Mouse (Mus musculus): ENCODE results near the gene Psme4. TPM values are rescaled to one million over a fixed set of nuclear protein-coding genes. Genes with fewer than 3 reads are reported as not detected.

Psme4 gene
- polyA plus RNA-seq, 1 experiment from 2014 or later, result 31.2 TPM

- Histone ChIP-seq H3K4me2 (replicated peaks) (no peak overlapping the region), H3K4me1 (no peaks in the 10 kb centered on the region)
- no peak for ATAC-seq (ENCODE audit: low FRiP score, low read depth)
Observed at GRCm38 (mm10) chr11:30761891-30762290, 9.6 kb upstream of the Psme4 start.

GRCm38 (mm10) chr11:30765076-30765475 lies 6.5 kb upstream of the Psme4 start:
- no peaks in the 10 kb centered on the region for H3K9me3 ChIP-seq
- H3K27ac ChIP-seq, result no peak overlapping the region
- H3K4me1 ChIP-seq, result no peaks in the 10 kb centered on the region
- 72% methylated on average over 1 of the region's 1 CpGs for WGBS
- H3K4me2 ChIP-seq (replicated peaks), result no peak overlapping the region
- no peaks in the 10 kb centered on the region for H3K36me3 ChIP-seq
- no peak overlapping the region for H3K9ac ChIP-seq
- no peaks in the 10 kb centered on the region for H3K27me3 ChIP-seq (replicated peaks)
- no peak for ATAC-seq (ENCODE audit: low FRiP score, low read depth)
- no peak overlapping the region for H3K4me3 ChIP-seq

More at GRCm38 (mm10) chr11:30761891-30762290, 9.6 kb upstream of the Psme4 start:
- no peak overlapping the region for H3K27ac ChIP-seq
- 97% methylated on average over 1 of the region's 1 CpGs for WGBS
- no peaks in the 10 kb centered on the region for H3K27me3 ChIP-seq (replicated peaks)
- no peaks in the 10 kb centered on the region for H3K36me3 ChIP-seq
- no peaks in the 10 kb centered on the region for H3K9me3 ChIP-seq
- no peak overlapping the region for H3K4me3 ChIP-seq
- no peak overlapping the region for H3K9ac ChIP-seq

DNA sequence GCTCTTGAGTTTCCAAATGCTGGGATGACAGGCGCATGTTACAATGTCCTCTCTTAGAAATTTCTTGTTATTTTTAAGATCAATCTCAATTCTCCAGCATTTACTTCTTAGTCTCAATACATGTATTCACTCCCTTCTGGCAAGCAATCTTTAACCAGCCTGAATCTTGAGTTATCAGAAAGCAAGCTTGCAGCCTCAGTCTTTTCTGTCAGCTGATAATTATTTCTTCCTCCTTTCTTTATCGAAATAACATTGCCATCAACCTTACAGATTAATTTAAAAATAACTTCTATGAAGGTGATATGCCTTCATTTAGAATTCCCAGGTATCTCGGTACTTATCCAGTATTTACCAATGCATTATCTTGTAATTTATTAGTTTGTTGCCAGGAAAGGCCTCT lies 709 bp upstream of the Psme4 start:
- Histone ChIP-seq H3K27ac (no peak overlapping the region), H3K36me3 (no peaks in the 10 kb centered on the region), H3K27me3 (replicated peaks) (no peaks in the 10 kb centered on the region), H3K4me3 (peak overlapping the region; percentile 94), H3K4me2 (replicated peaks) (peak overlapping the region; percentile 72), H3K9ac (peak overlapping the region; percentile 95; the same call in 1 of the 2 replicates), H3K9me3 (no peaks in the 10 kb centered on the region), H3K4me1 (peaks cover 12% of the 10 kb centered on the region; the same call in 1 of the 2 replicates)
- ATAC-seq (ENCODE audit: low FRiP score, low read depth), result no peak
- 73% methylated on average over 3 of the region's 3 CpGs for WGBS

- Histone ChIP-seq H3K4me3 (peak overlapping the region; percentile 94), H3K4me2 (replicated peaks) (peak overlapping the region; percentile 72), H3K36me3 (no peaks in the 10 kb centered on the region), H3K27me3 (replicated peaks) (no peaks in the 10 kb centered on the region), H3K9ac (peak overlapping the region; percentile 95), H3K27ac (peak overlapping the region; percentile 91), H3K9me3 (no peaks in the 10 kb centered on the region), H3K4me1 (peaks cover 12% of the 10 kb centered on the region; the same call in 1 of the 2 replicates)
- under 1% methylated on average over 54 of the region's 64 CpGs for WGBS
- ATAC-seq (ENCODE audit: low FRiP score, low read depth), result peak; percentile 82
Observed at GRCm38 (mm10) chr11:30771904-30772581, 517 bp downstream of the Psme4 start.

GRCm38 (mm10) chr11:30772777-30773417 lies 1.4 kb downstream of the Psme4 start:
- Histone ChIP-seq H3K4me2 (replicated peaks) (peak overlapping the region; percentile 72), H3K9me3 (no peaks in the 10 kb centered on the region), H3K27me3 (replicated peaks) (no peaks in the 10 kb centered on the region), H3K9ac (peak overlapping the region; percentile 95), H3K27ac (peak overlapping the region; percentile 91; the same call in 1 of the 2 replicates), H3K4me3 (peak overlapping the region; percentile 94), H3K36me3 (no peaks in the 10 kb centered on the region), H3K4me1 (peaks cover 18% of the 10 kb centered on the region)
- no peak for ATAC-seq (ENCODE audit: low FRiP score, low read depth)
- WGBS, result 4% methylated on average over 21 of the region's 21 CpGs

GRCm38 (mm10) chr11:30774638-30775037 lies 3.1 kb downstream of the Psme4 start:
- Histone ChIP-seq H3K9me3 (no peaks in the 10 kb centered on the region), H3K9ac (no peak overlapping the region), H3K36me3 (no peaks in the 10 kb centered on the region), H3K4me3 (no peak overlapping the region), H3K27me3 (replicated peaks) (no peaks in the 10 kb centered on the region), H3K27ac (no peak overlapping the region), H3K4me1 (peaks cover 18% of the 10 kb centered on the region), H3K4me2 (replicated peaks) (no peak overlapping the region)
- no peak for ATAC-seq (ENCODE audit: low FRiP score, low read depth)
- 93% methylated on average over 1 of the region's 1 CpGs for WGBS

GRCm38 (mm10) chr11:30777498-30777897 lies 6.0 kb downstream of the Psme4 start:
- H3K4me2 ChIP-seq (replicated peaks), result no peak overlapping the region
- H3K27me3 ChIP-seq (replicated peaks), result no peaks in the 10 kb centered on the region
- H3K27ac ChIP-seq, result no peak overlapping the region
- no peaks in the 10 kb centered on the region for H3K36me3 ChIP-seq
- no peak overlapping the region for H3K9ac ChIP-seq
- 89% methylated on average over 4 of the region's 4 CpGs for WGBS
- H3K4me1 ChIP-seq, result peaks cover 18% of the 10 kb centered on the region
- H3K9me3 ChIP-seq, result no peaks in the 10 kb centered on the region
- ATAC-seq (ENCODE audit: low FRiP score, low read depth), result no peak
- no peak overlapping the region for H3K4me3 ChIP-seq

GRCm38 (mm10) chr11:30780893-30781292 lies 9.4 kb downstream of the Psme4 start:
- Histone ChIP-seq H3K36me3 (no peaks in the 10 kb centered on the region), H3K27me3 (replicated peaks) (no peaks in the 10 kb centered on the region), H3K4me3 (no peak overlapping the region), H3K9ac (no peak overlapping the region), H3K4me2 (replicated peaks) (no peak overlapping the region), H3K27ac (no peak overlapping the region), H3K9me3 (no peaks in the 10 kb centered on the region), H3K4me1 (peaks cover 6% of the 10 kb centered on the region)
- WGBS, result 100% methylated on average over 2 of the region's 2 CpGs
- ATAC-seq (ENCODE audit: low FRiP score, low read depth), result no peak

DNA sequence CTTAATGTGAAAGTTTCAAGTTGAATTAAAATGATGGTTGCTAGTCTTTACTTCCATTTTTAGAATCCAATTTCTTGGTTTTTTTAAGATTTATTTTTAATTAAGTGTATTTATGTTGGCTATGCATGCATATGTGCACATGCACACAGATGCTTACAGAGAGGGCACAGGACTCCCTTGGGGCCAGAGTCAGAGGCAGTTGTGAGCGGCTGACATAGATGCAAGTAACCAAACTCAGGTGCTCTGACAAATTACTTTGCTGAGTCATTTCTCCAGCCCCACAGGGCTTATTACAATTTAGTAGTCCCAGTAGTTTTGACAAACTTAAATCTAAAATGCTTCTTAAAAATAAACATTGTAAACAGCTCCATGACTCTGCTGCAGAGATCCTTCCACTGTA lies 10.1 kb downstream of the Psme4 start:
- H3K36me3 ChIP-seq, result no peaks in the 10 kb centered on the region
- H3K27me3 ChIP-seq (replicated peaks), result no peaks in the 10 kb centered on the region
- WGBS, result 77% methylated on average over 1 of the region's 1 CpGs
- no peak overlapping the region for H3K4me3 ChIP-seq
- H3K9ac ChIP-seq, result no peak overlapping the region
- no peaks in the 10 kb centered on the region for H3K9me3 ChIP-seq
- ATAC-seq (ENCODE audit: low FRiP score, low read depth), result no peak
- no peak overlapping the region for H3K27ac ChIP-seq
- no peak overlapping the region for H3K4me2 ChIP-seq (replicated peaks)
- H3K4me1 ChIP-seq, result peaks cover 6% of the 10 kb centered on the region

DNA sequence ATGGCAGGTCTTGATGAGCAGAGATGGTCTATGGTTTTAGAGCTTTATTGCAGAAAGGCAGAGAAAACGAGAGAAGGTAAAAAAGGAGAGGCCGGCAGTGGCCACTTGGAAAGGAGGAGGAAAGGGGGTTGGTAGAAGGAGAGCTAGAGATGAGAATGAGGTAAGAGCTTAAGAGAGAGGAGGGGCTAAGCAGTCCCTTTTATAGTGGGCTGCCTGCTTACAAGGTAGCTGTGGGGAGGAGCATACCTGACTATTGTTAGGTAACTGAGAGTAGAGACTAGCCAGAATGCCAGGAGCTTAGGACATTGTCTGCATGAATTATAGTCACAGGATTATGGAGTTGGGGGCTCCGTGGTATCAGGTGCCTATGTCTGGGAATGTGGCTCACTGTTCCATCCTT lies 14.0 kb downstream of the Psme4 start:
- no peak for ATAC-seq (ENCODE audit: low FRiP score, low read depth)
- H3K4me3 ChIP-seq, result no peak overlapping the region
- no peaks in the 10 kb centered on the region for H3K4me1 ChIP-seq
- 53% methylated on average over 3 of the region's 3 CpGs for WGBS
- no peak overlapping the region for H3K4me2 ChIP-seq (replicated peaks)
- H3K27ac ChIP-seq, result no peak overlapping the region
- no peaks in the 10 kb centered on the region for H3K27me3 ChIP-seq (replicated peaks)
- no peaks in the 10 kb centered on the region for H3K9me3 ChIP-seq
- no peak overlapping the region for H3K9ac ChIP-seq
- no peaks in the 10 kb centered on the region for H3K36me3 ChIP-seq

DNA sequence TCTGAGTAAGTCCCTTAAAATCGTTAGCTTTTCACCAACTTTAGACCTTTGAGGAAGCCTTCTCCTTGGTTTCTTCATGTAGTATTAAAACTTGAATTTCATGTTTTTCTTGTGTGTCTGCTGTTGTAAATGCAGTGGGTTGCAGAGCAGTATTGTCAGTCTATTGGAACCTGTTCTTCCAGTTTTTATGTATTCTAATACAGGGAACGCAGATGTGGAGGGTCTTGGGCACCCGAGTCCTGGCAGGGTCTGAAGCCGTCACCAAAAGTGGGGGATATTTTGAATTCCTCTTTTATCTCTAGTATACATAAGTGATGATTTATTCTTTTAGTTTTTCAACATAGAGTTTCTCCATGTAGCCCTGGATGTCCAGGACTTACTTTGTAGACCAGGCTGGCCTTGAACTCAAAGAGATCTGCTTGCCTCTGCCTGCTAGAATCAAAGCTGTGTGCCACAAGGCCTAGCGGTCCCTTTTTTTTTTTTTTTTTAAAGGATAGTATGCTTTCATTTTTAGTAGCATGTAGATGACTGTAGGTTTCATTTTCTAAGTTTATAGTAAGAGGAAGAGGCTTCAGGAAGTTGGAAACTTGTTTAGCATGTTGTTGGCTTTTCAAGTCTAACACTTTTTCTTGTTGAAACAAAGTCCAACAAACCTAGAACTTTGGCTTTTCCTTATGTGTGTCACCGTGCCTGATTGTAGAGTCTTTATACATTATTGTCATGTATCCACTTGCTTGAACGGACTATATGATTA lies 14.9 kb downstream of the Psme4 start:
- no peak overlapping the region for H3K4me3 ChIP-seq
- H3K4me2 ChIP-seq (replicated peaks), result no peak overlapping the region
- ATAC-seq (ENCODE audit: low FRiP score, low read depth), result no peak
- H3K27me3 ChIP-seq (replicated peaks), result no peaks in the 10 kb centered on the region
- H3K36me3 ChIP-seq, result no peaks in the 10 kb centered on the region
- no peaks in the 10 kb centered on the region for H3K4me1 ChIP-seq
- no peak overlapping the region for H3K27ac ChIP-seq
- H3K9ac ChIP-seq, result no peak overlapping the region
- no peaks in the 10 kb centered on the region for H3K9me3 ChIP-seq
- 95% methylated on average over 7 of the region's 7 CpGs for WGBS

GRCm38 (mm10) chr11:30792680-30793079 lies 21.2 kb downstream of the Psme4 start:
- no peak overlapping the region for H3K4me3 ChIP-seq
- no peak for ATAC-seq (ENCODE audit: low FRiP score, low read depth)
- H3K9me3 ChIP-seq, result no peaks in the 10 kb centered on the region
- H3K27me3 ChIP-seq (replicated peaks), result no peaks in the 10 kb centered on the region
- no peaks in the 10 kb centered on the region for H3K4me1 ChIP-seq
- no peak overlapping the region for H3K4me2 ChIP-seq (replicated peaks)
- H3K9ac ChIP-seq, result no peak overlapping the region
- no peak overlapping the region for H3K27ac ChIP-seq
- H3K36me3 ChIP-seq, result peaks cover 14% of the 10 kb centered on the region; the same call in 1 of the 2 replicates
- 83% methylated on average over 7 of the region's 7 CpGs for WGBS

Measured in neural tube, embryonic 12.5 days (tissue).